In the genomic region with DNA sequence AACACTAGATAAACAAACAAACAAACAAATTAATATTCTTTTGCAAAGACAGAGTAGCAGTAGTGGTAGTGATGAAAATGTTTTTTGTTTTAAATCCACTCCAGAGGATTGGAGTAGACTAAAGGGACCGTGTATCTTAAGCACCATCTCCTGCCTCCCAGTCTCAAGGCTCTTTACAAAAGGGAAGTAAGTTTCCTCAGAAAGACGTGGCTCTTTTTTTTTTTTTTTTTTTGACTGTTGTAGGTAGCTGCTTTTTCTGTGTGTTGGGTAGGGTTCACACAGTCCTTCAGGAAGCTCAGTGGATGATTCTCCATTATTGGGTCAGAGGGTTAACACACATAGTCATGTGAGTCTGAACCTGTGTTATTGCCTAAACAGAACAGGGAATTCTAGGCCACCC, we compare ENCODE assay signal across 27 mouse cellular contexts. TPM values are rescaled to one million over a fixed set of nuclear protein-coding genes. Genes with fewer than 3 reads are reported as not detected.
"Had no signal": no experiment of that assay in that cellular context is flagged by ENCODE, and none has a peak within 500 bp of the region (broad histone marks: within the 10 kb centered on the region; RNA-seq: fewer than 3 reads in every experiment).

No protein-coding gene starts in this region.

- DNase-seq: lung, adult 18-20 months; lung, embryonic 14.5 days; lung, postnatal 10 days; lung, postnatal 36 days; right cerebral cortex, postnatal 14 days; spleen, adult 18-20 months; thymus, adult 18-20 months; thymus, postnatal 14 days; thymus, postnatal 36 days had no signal

- H3K4me1 ChIP-seq: midbrain, embryonic 15.5 days; neural tube, embryonic 12.5 days had no signal

- ATAC-seq: midbrain, embryonic 13.5 days; midbrain, embryonic 15.5 days had no signal

- H3K9me3 ChIP-seq: megakaryocyte, embryonic 14.5 days; midbrain, embryonic 13.5 days; midbrain, embryonic 15.5 days; neural tube, embryonic 12.5 days had no signal

- H3K27me3 ChIP-seq: megakaryocyte, embryonic 14.5 days; midbrain, embryonic 13.5 days; midbrain, embryonic 15.5 days; neural tube, embryonic 12.5 days had no signal

- H3K36me3 ChIP-seq: midbrain, embryonic 13.5 days; midbrain, embryonic 15.5 days; neural tube, embryonic 12.5 days had no signal

- H3K4me2 ChIP-seq: lung, embryonic 14.5 days; midbrain, embryonic 11.5 days; midbrain, embryonic 13.5 days; midbrain, embryonic 15.5 days; neural tube, embryonic 12.5 days had no signal

- H3K9ac ChIP-seq: liver, embryonic 14.5 days; lung, embryonic 14.5 days; midbrain, embryonic 13.5 days; midbrain, embryonic 15.5 days; neural tube, embryonic 12.5 days had no signal

- H3K27ac ChIP-seq: liver, embryonic 14.5 days; macrophage; midbrain, embryonic 13.5 days; midbrain, embryonic 15.5 days; neural tube, embryonic 12.5 days had no signal

- H3K4me3 ChIP-seq: megakaryocyte, embryonic 14.5 days; midbrain, embryonic 13.5 days; midbrain, embryonic 15.5 days; neural tube, embryonic 12.5 days had no signal

RNA-seq across cellular contexts. Expression of a gene that starts 0.5 kb away (rescaled TPM):
- total RNA-seq: midbrain, postnatal 0 days; monocyte, adult 5-6 weeks; neutrophil, adult 5-6 weeks had no signal
- polyA plus RNA-seq: liver, embryonic 14.5 days; liver, embryonic 16.5 days; lung, embryonic 14.5 days; lung, embryonic 16.5 days; macrophage; midbrain, embryonic 11.5 days; midbrain, embryonic 13.5 days; midbrain, embryonic 15.5 days; midbrain, postnatal 0 days; neural tube, embryonic 12.5 days; neural tube, embryonic 14.5 days; small intestine, adult 2 months; stomach, embryonic 14.5 days; stomach, embryonic 16.5 days; testis, adult 2 months; thymus, postnatal 0 days had no signal

RNA-seq across cellular contexts. Expression of a gene that starts 23.8 kb away (rescaled TPM):
- total RNA-seq: midbrain, postnatal 0 days; monocyte, adult 5-6 weeks; neutrophil, adult 5-6 weeks had no signal
- polyA plus RNA-seq: lung, embryonic 14.5 days; macrophage; midbrain, embryonic 11.5 days; midbrain, embryonic 13.5 days; midbrain, postnatal 0 days; neural tube, embryonic 12.5 days; neural tube, embryonic 14.5 days; testis, adult 2 months had no signal
